Mouse (Mus musculus) urinary bladder, adult 18-20 months (tissue): ENCODE results near the gene Btbd9.
"Not testable (repeated sequence)": the region's sequence is repeated elsewhere in the genome, so short reads cannot be mapped to it uniquely, and the experiment has no call there.

ENCODE experiments used
- DNase-seq, 2 experiments: peaks; one replicate each; pipeline ENCODE4 v3.0.0; 2022; ENCODE audit warnings: low spot score in 2 of 2, mixed read lengths in 2 of 2

Btbd9 gene

DNA sequence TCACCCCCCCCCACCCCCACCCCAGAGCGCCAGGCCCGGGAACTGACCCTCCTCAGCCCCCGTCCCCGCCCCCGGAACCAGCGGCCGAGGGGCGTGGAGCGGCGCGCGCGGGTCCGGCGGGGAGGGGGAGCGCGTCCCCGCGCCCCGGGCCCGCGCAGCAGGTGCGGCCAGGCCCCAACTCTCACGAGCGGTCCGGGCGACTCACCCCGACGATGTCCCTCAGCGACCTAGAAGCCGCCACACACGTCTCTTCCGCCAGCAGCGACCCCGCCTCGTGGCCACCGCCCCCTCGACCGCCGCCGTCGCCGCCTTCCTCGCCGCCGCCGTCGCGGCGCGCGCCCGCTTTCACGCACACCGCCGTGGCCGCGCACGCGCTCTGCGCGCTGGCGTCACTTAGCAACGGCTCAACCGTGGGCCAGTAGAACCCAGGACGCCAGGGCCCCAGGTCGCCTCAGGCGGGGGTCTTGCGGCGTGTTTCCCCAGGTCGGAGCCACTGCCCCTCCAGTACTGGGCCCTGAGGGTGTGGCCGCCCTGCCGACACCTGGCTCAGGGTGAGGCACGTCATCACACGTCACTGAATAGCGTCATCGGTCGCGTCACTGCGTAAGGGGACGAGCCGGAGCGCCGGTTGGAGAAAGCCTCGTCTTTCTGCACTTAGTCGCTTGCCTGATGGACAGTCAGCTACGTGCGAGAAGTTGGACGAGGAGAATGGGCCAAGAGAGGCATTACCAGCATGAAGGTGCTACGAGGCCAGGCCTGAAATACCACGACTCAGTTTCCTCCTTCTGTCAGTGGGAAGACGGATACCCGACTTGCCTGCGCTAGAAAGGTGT, at the start of gene Btbd9:
Btbd9 (minus strand) TSS at position 548 of the 833 bp plus-strand sequence.
- DNase-seq, result peak; percentile 86 to 99

DNA sequence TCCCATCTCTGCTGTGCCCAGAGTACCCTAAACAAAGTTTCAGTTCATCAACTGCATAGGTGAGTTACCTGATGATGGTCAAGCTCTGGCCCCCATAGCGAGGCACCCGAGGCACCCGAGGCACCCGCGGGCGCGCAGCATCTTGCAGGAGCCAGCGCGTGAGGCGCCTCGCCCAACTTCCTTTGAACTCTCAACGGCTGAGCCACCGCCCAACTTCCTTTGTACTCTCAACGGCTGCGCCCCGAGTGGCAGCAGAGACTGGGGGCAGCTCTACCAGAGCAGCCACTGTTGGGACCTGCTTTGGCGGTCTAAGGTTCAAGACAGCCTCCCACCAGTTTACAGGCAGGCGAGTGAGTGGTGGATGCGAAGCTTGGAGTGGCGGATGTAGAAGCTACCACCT, 47.8 kb upstream of the Btbd9 start, which contains the start of gene Dnah8:
Dnah8 (plus strand) TSS at position 223 of the 400 bp plus-strand sequence.
- not testable (repeated sequence) for DNase-seq

DNA sequence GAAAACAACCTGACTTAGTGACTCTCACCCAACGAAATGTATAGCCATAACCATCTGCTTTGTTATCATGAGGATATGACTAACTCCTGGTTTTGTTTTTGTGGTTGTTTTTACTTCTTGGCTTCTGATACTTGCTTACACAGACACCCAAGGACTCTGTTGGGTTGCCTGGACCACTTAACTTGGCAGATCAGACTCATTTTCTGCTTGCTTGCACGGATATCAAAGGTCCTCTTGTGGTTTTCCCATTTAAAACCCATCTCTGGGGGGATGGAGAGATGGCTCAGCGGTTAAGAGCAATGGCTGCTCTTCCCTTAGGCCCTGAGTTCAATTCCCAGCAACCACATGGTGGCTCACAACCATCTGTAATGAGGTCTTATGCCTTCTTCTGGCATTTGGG, 46.9 kb upstream of the Btbd9 start:
- no peak for DNase-seq

DNA sequence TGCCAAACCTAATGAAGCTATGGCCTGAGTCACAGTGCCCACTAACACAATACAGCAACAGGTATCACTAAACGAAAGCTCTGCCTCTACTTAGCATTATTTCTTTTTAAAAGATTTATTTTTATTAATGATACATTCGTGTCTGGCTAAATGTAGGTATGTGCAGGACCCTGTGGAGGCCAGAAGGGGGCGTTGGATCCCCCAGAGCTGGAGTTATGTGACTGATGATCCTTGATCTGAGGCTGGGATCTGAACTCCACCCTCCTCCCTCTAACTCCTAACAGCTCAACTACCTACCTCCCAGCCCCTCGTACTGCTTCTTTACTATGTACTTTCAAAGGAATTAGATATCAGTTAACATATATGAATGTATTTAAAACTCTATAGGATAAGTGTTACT, 45.2 kb upstream of the Btbd9 start:
- DNase-seq, result no peak

DNA sequence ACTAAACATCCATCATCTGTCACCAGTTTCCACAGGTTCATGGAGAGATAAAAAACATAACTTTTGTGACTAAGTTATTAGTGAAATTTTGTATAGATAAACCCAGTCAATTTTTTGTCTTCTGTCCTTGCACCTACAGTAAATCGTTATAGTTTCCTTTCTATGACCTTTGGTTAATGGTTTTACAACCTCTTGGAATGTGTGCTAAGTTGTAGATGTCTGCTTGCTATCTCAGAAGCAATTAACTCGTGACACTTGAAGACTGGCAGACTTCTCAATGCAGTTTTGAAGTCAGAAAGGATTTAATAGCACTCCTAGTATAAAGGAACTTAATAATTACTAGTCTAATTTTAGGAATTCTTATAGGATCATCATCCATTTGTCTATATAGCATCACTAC, 44.3 kb upstream of the Btbd9 start:
- no peak for DNase-seq

DNA sequence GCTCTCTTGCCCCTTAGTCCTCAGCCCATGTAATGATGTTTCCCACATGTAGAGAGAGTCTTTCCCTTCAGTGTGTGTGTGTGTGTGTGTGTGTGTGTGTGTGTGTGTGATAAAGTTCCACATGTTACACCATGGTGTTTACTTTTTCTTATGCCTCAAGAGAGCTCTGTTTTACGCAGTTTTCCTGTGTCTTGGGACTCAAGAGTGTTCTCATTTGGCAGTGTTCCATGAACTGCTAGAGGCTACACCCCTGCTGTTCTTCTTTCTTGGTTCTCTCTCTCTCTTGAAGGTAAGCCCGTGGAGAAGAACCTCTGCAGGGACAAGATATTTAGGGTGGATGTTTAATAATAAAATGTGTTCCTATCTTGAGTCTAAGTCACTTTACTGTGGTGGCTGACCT, 42.9 kb upstream of the Btbd9 start:
- no peak for DNase-seq

DNA sequence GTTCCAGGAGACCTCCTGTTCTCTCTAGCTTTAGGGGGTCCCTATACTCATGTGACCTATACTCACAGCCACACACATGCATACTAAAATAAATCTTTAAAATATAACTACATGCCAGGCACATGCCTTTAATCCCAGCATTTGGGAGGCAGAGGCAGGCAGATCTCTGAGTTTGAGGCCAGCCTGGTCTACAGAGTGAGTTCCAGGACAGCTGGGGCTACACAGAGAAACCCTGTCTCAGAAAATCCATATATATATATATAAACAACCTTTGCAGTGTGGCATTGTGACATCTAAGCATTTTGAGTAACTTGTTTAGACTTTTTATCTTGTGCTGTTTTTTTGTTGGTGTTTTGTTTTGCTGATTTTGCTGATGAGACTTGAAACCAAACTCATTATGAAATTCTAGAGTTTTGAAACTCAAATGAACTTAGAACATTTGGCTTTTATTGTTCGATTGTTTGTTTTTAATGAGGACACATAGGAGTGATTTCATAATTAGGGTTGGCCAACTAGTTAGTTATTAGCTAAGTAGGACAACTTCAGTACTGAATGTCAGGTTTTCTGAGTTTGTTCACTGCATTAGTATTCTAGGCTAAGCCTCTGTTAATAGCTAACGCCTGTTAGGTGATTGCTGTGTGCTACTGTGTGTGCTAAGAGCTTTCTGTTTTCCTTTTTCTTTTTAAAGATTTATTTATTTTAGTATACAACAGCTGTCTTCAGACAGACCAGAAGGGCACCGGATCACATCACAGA, 42.0 kb upstream of the Btbd9 start:
- DNase-seq, result no peak

DNA sequence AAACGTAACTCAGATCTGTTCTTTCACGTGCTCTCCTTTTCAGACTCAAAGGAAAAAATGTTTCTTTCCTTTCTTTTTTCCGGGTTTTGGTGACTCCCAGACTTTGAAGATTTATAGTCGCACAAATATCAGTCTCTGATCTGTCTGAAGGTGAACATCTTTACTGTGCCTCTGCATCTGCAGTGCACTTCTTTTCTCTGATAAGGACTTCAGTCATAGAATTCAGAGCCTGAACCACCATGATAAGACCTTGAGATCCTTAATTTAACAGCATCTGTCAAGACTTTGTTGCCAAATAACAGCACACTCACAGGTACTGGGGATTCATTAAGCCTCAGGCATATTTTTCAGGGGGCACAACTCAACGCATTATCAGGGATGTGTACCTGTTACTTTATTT, 39.9 kb upstream of the Btbd9 start:
- no peak for DNase-seq

DNA sequence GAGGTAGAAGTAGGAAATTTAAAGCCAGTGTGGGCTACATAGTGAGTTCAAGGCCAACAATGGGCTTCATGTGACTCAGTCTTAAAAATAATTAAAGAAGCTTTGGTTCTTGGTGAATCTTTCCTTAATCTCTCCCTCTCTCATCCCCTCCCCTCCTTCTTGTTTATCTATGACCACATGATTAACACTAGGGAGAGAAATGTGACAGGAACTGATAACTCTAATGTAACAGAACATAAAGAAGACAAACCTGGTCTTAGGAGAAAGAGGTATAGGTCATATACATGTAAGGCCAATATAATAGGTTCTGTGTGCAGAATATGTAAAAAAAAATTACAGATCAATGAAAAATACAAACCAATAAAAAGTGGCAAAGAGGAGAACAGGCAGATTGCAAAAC, 37.1 kb upstream of the Btbd9 start:
- no peak for DNase-seq

DNA sequence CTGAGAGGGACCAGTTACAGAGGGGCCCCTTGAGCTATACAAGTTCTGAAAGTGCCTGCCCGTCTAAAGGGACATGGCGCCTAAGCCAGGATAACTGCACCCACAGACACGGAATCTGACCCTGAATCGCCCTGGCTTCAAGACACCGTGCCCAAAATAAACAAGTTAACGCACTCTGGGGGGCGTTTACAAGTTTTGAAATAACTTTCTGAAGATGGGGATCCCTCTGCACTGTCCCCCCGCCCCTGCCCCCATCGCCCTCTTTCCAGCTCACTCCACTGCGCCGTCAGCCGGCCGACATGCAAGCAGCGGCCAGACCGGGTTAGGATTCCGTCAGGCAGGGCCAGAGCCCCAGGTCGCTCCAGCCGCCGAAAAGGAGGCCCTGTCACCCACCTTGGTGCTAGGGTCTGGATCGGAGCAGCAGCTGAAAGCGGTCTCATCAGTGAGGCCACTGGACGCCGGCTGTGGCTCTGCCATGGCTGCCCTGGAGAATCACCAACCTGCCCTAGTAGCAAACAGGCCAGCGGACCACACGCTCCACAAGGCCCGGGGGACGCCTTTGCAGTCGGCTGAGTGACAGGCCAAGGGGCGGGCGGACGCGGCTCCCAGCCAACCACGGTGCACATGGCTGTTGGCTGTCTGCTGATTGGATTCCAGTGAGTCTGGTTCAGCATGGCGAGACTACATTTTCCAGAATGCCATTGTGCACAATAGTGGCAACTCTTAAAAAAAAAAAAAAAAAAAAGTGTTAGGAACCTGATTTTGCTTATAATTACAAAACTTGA, 36.0 kb upstream of the Btbd9 start:
- peak; percentile 100 for DNase-seq

DNA sequence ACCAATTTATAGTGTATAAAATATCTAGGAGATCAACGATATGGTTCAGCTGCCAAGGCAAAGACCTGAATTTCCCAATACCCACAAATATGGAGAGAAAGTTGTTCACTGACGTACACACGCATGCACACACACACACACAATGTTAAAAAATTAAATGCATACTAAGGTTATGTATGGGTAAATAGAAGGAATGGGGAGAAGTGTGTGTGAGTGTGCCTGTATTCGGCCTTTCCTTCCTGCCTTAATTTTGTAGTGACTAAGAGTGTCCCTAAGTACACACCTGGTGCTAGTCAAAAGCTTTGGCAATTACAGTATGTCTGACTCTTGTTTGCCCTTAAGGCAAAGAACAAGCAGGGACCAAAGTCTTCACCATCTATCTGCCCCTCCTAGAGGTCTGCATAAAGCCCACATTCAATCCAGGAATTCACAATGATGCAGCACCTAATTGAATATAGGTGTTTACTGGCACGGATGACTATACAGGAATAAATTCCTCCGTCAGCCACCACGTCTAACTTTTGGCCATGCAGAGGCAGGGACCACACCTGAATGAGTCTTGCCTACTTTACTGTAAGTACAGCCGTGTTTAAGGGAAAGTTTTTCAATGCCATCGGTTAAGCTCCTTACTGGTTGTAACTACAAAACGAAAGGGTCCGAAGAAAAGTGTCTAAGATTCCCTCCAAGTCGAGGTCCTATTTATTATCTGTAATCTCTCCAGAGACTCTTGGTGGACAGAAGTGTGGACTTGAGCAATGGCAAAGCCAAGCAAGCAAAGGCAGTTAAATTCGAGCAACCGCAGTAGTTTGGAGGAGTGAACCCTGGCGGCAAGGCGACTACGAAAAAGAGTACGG, 35.2 kb upstream of the Btbd9 start:
- DNase-seq, result no peak

DNA sequence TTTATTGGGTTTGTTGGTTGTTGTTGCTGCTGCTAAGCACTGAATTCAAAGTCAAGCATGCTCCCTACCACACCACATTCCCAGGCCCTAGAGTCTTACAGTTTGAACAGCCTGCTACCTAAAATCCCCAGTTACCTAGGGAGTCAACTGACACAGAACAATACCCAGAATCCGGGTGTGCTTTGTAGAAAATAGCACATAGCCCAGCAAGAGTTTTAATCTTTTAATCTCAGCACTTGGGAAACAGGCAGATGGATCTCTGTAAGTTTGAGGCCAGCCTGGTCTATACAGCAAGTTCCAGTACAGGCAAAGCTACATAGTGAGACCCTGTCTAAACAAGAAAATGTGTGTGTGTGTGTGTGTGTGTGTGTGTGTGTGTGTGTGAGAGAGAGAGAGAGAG, 34.5 kb upstream of the Btbd9 start:
- DNase-seq, result no peak

DNA sequence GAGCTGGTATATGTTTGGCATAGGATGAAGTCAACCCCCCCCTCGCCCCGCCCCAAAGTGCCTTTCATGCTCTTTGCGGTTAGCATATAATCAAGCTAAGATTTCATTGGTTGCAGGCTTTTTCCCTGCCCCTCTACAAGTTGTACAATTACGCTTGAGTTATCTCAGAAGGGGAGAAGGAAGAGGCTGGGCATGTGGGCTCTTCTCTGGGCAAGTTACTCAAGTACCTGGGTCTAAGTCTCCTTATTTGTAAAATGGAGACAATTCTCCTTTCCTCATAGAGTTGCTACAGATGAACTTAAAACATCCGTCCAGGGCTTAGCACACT, 33.7 kb upstream of the Btbd9 start:
- DNase-seq, result no peak

DNA sequence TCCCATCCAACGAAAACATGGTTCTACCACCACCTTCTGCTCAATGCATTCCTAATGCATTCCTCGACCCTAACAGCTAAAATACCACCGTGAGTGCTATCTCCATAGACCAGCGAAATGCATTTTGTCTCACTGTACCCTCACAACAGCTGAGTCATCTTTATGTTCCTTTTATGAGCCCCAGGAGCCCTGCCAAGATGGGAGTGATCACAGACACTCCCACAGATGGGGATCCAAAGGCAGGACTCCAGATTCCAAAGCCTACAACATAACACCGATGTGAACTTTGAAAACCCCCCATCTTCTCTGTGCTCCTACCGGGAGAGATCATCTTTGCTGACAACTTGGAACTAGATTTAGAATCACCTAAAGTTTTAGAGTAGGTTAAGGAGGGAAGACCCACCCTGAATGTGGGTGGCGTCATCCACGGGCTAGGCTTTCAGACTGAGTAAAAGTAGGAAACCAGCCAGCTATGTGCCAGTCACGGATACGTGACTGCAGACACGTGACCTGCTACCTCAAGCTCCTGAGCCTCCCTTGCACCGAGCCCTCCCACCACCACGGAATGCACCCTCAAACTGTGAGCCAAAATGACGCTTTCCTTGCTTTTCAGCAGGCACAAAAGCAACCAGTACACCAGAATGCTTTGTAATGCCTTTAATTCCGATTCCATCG, 33.2 kb upstream of the Btbd9 start:
- DNase-seq, result no peak

DNA sequence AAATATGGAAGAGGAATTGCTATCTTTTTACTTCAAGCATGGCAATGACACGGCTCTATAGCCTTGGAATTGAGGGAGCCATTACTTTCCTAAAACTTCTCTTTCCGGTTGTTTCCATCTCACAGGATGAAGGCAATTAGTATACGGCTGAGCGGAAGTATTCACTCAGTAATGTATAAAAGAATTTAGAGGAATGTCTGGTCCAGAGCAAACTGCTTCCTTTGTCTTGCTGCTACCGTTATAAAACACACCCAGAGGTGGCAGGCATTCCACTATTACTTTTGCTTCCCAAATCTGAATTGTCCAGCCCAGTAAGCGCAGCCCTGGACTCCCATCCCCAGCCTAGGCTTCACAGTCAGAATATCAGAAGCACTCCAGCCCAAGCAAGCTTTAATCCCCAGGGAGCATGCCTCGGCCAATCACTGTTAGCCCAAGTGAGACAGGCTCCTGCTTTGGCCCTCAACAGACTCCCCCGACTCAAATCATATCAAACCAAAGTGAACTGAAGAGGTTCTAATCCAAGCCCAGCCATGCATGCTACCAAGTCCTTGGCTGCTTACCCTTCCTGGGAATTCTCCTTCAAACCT, 31.7 kb upstream of the Btbd9 start:
- DNase-seq, result no peak

DNA sequence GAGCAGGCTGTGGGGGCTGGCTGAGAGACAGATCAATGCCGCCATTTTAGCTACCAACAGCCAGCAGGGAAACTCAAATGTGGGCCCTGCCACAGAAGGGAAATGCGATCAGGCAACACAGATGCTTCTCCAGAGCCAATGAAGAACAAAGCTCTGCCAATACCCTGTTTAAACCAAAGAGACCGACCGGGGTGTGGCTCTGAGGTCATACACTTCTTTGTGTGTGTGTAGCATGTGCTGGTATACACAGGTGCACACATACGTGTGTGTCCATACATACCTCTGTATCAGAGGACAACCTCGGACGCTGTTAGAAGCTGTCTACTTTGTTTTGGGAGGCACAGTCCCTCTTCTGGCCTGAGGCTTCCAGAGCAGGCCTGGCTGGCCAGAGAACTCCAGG, 31.0 kb upstream of the Btbd9 start:
- DNase-seq, result no peak

DNA sequence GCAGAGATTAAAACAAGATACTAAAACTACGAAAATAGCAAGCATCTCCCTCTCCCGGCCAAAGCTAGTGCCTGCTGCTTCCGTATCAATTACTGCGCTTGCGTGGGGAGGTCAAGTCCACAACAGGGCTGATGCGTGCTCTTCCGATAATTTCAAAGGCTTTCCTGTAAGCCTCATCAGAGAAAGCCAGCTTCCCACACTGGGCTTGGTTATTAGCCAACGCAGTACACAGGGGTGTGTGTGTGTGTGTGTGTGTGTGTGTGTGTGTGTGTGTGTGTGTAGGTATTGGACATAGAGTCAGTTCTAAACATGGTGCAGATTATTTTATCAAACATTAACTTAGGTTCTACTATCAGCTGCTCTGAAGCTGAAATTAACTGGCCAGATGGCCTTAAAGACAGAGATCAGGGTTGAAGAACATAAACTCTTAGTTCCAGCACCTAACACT, 30.4 kb upstream of the Btbd9 start:
- no peak for DNase-seq

DNA sequence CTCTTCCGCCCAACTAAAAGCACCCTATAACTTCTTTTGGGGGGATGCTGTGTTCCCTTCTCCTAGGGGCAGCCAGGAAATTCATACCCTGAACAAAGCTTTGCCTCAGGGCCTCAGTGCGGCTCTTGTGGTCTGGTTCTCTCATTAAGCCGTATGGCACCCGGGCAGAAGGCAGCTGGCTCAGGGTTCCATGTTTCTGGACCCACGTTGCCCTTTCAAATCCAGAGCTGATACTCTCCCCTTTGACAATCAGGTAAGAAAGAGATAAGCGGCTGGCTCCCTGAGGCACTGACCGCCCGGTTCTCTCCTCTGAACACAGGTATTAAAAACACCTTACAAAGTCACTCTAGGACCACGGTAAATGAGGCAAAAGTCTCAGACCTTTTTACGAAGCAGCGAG, 29.9 kb upstream of the Btbd9 start:
- no peak for DNase-seq

DNA sequence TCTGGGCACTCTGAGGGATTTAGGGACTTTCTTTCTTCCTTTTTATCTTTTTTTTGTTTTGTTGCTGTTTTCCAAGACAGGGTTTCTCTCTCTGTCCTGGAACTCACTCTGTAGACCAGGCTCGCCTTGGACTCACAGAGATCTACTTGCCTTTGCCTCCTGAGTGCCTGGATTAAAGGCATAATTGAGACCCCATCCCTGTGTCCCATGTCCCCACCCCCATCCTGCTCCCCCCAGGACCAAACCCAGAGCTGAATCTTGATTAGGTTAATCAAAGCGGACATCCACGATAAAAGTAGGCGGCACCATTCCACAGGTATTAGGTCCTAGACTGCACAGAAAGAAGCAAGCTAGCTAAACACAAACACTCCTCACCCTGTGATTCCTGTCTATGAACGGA, 28.7 kb upstream of the Btbd9 start:
- no peak for DNase-seq

DNA sequence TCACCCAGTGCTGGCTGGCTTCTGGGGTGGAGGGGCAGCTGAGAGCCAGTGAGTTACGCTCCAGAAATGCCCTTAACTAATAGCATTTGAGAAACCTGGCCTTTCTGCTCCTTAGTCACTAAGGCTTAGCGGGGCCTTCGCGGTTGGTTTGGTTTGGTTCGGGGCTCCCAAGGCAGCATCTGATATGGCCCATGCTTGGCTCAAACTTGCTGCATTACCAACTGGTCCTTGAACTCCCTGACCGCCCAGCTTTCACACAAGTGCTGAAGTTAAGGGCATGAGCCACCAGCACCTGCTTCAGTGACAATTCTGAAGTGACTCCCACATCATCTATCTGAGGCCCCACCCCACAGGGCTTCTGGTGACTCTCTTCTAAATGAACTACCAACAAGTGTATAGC, 28.0 kb upstream of the Btbd9 start:
- no peak for DNase-seq

DNA sequence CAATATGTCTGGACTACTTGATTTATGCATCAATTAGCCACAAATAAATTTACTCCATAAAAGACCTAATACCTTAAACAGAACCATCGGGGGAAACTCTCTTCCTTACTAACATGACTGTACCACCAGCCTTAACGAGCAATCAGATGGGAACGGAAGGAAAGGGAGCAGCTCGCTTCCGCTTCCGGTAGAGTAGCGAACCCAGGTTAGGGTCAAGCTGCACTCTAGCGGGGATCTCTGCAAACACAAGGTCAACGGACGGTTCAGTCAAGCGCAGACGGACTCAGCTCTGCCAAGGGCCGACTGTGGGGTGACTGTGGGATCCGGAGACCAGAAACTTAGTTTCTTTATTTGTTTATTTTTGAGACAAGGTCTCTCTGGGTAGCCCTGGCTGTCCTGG, 25.9 kb upstream of the Btbd9 start:
- DNase-seq, result no peak
